Mouse (Mus musculus) testis, postnatal 10 days (tissue): ENCODE data around the gene Ggact.

Experiments used
- DNase-seq: peaks from one replicate; pipeline ENCODE4 v3.0.0; 2021; ENCODE audit warnings: low spot score

Gene Ggact

GRCm38 (mm10) chr14:122867531-122868285 is 45.8 kb downstream of the Ggact start:
- no peak for DNase-seq

GRCm38 (mm10) chr14:122865462-122866129 is 48.0 kb downstream of the Ggact start:
- no peak for DNase-seq

GRCm38 (mm10) chr14:122862623-122863022 is 50.9 kb downstream of the Ggact start:
- no peak for DNase-seq

- no peak for DNase-seq
Observed at GRCm38 (mm10) chr14:122859792-122860191, 53.8 kb downstream of the Ggact start.

GRCm38 (mm10) chr14:122852506-122853057 is 61.0 kb downstream of the Ggact start:
- no peak for DNase-seq

- DNase-seq = no peak
Observed at GRCm38 (mm10) chr14:122837018-122837417, 76.5 kb downstream of the Ggact start.

GRCm38 (mm10) chr14:122836221-122836620 is 77.3 kb downstream of the Ggact start:
- DNase-seq = no peak

- DNase-seq = no peak
Observed at GRCm38 (mm10) chr14:122835487-122836190, 77.9 kb downstream of the Ggact start.

GRCm38 (mm10) chr14:122834753-122835152 is 78.8 kb downstream of the Ggact start:
- DNase-seq = no peak

- DNase-seq = no peak
Observed at GRCm38 (mm10) chr14:122833666-122834065, 79.9 kb downstream of the Ggact start.

GRCm38 (mm10) chr14:122830433-122830832 is 83.1 kb downstream of the Ggact start:
- no peak for DNase-seq

- DNase-seq = no peak
Observed at GRCm38 (mm10) chr14:122825464-122825863, 88.1 kb downstream of the Ggact start.

GRCm38 (mm10) chr14:122823791-122824190 is 89.8 kb downstream of the Ggact start:
- no peak for DNase-seq

- no peak for DNase-seq
Observed at GRCm38 (mm10) chr14:122821002-122821401, 92.6 kb downstream of the Ggact start.

- no peak for DNase-seq
Observed at GRCm38 (mm10) chr14:122800296-122800695, 113.3 kb downstream of the Ggact start.

GRCm38 (mm10) chr14:122793368-122793767 is 120.2 kb downstream of the Ggact start:
- DNase-seq = no peak

- DNase-seq = no peak
Observed at GRCm38 (mm10) chr14:122790111-122790510, 123.4 kb downstream of the Ggact start.

- DNase-seq = no peak
Observed at GRCm38 (mm10) chr14:122788199-122788598, 125.4 kb downstream of the Ggact start.

GRCm38 (mm10) chr14:122784701-122785100 is 128.9 kb downstream of the Ggact start:
- DNase-seq = no peak

- no peak for DNase-seq
Observed at GRCm38 (mm10) chr14:122766448-122766847, 147.1 kb downstream of the Ggact start.
